Mouse (Mus musculus): Measurements from ENCODE around the gene Plxna2. TPM values are rescaled to one million over a fixed set of nuclear protein-coding genes. Genes with fewer than 3 reads are reported as not detected.

The Plxna2 gene
- total RNA-seq (2022): 10 to 100 TPM in 2 of 4 experiments, 1 to 10 TPM in 2; 7.6 to 13.4 (median 10.7) TPM

- no peak for DNase-seq
These were observed at the start of gene Plxna2 for GRCm38 (mm10) chr1:194617918-194618317. Gene Plxna2 (plus strand): TSS chr1:194618218.

- DNase-seq: no peak
These were observed 44.1 kb upstream of the Plxna2 start for GRCm38 (mm10) chr1:194573870-194574269.

GRCm38 (mm10) chr1:194578270-194578669, 39.7 kb upstream of the Plxna2 start:
- DNase-seq: no peak

- no peak for DNase-seq
These were observed 37.5 kb upstream of the Plxna2 start for GRCm38 (mm10) chr1:194580539-194580938.

GRCm38 (mm10) chr1:194586670-194587069, 31.3 kb upstream of the Plxna2 start:
- no peak for DNase-seq

GRCm38 (mm10) chr1:194587532-194587931, 30.5 kb upstream of the Plxna2 start:
- DNase-seq: no peak

- no peak for DNase-seq
These were observed 29.9 kb upstream of the Plxna2 start for GRCm38 (mm10) chr1:194587956-194588668.

GRCm38 (mm10) chr1:194588711-194589451, 29.1 kb upstream of the Plxna2 start:
- DNase-seq: peak; percentile 29

- no peak for DNase-seq
These were observed 24.9 kb upstream of the Plxna2 start for GRCm38 (mm10) chr1:194593155-194593554.

GRCm38 (mm10) chr1:194607406-194608261, 10.4 kb upstream of the Plxna2 start:
- DNase-seq: no peak

GRCm38 (mm10) chr1:194610516-194610915, 7.5 kb upstream of the Plxna2 start:
- DNase-seq: no peak

- no peak for DNase-seq
These were observed 5.4 kb upstream of the Plxna2 start for GRCm38 (mm10) chr1:194612628-194613027.

GRCm38 (mm10) chr1:194613271-194613834, 4.7 kb upstream of the Plxna2 start:
- DNase-seq: no peak

GRCm38 (mm10) chr1:194613923-194614830, 3.8 kb upstream of the Plxna2 start:
- no peak for DNase-seq

GRCm38 (mm10) chr1:194616136-194616535, 1.9 kb upstream of the Plxna2 start:
- DNase-seq: no peak

- DNase-seq: peak; percentile 33
These were observed 858 bp downstream of the Plxna2 start for GRCm38 (mm10) chr1:194618841-194619311.

- peak; percentile 74 for DNase-seq
These were observed 1.6 kb downstream of the Plxna2 start for GRCm38 (mm10) chr1:194619353-194620244.

GRCm38 (mm10) chr1:194620245-194620991, 2.4 kb downstream of the Plxna2 start:
- DNase-seq: peak; percentile 13

GRCm38 (mm10) chr1:194622174-194622573, 4.2 kb downstream of the Plxna2 start:
- DNase-seq: no peak
